Mouse (Mus musculus) forebrain, embryonic 10.5 days (tissue): ENCODE data around the gene Vps72. TPM values are rescaled to one million over a fixed set of nuclear protein-coding genes. Genes with fewer than 3 reads are reported as not detected.
"Not testable (repeated sequence)": the region's sequence is repeated elsewhere in the genome, so short reads cannot be mapped to it uniquely, and the experiment has no call there.

ENCODE experiments used
- DNase-seq: peaks from one replicate; pipeline ENCODE4 v3.0.0-alpha.2; 2017; ENCODE audit warnings: low spot score; ENCODE audit errors: extremely low spot score
- H3K27ac ChIP-seq: fragments of 300-500 bp; sonication (generic); 2 replicates; pipeline ENCODE4 v1.5.1; 2016; ENCODE audit warnings: mild to moderate bottlenecking
- H3K27me3 ChIP-seq: fragments of 300-500 bp; sonication (generic); 2 replicates; pipeline ENCODE4 v1.6.1; 2016; ENCODE audit warnings: mild to moderate bottlenecking; ENCODE audit not compliant: poor library complexity, severe bottlenecking
- H3K36me3 ChIP-seq: fragments of 300-500 bp; sonication (generic); replicated peaks from 2 replicates; pipeline ENCODE4 v1.6.1; 2016; ENCODE audit warnings: mild to moderate bottlenecking, moderate library complexity
- H3K4me1 ChIP-seq: fragments of 300-500 bp; sonication (generic); 2 replicates; pipeline ENCODE4 v1.6.1; 2016
- H3K4me3 ChIP-seq: fragments of 300-500 bp; sonication (generic); 2 replicates; pipeline ENCODE4 v1.5.1; 2016; ENCODE audit warnings: mild to moderate bottlenecking, moderate library complexity
- H3K9me3 ChIP-seq: fragments of 300-500 bp; sonication (generic); 2 replicates; pipeline ENCODE4 v1.6.1; 2016; ENCODE audit warnings: mild to moderate bottlenecking, moderate library complexity
- WGBS: fragments of 180-500 bp; shearing (Covaris S2); methylation state at CpG from one replicate; pipeline ENCODE4 v1.1.7; 2016; 5-methylcytosine and 5-hydroxymethylcytosine counted together
- polyA plus RNA-seq: library from polyadenylated mRNA; unstranded; fragments of >200 nt; fragmentation: Nextera tagmentation; extraction: Ambion mirVana; gene quantifications from 2 replicates; pipeline ENCODE4 v1.2.1, GENCODE M21; 2016

Vps72 gene
- polyA plus RNA-seq, 1 experiment from 2014 or later, result 275 TPM

- WGBS, result 80% methylated on average over 2 of the region's 2 CpGs
- no peak overlapping the region for H3K27ac ChIP-seq
These were observed 2.9 kb upstream of the Vps72 start for GRCm38 (mm10) chr3:95107898-95108297.

GRCm38 (mm10) chr3:95112760-95113159 lies 1.9 kb downstream of the Vps72 start:
- WGBS, result 96% methylated on average over 1 of the region's 1 CpGs
- H3K36me3 ChIP-seq, result peaks cover 42% of the 10 kb centered on the region
- H3K4me3 ChIP-seq, result peak overlapping the region; percentile 72
- H3K9me3 ChIP-seq, result no peaks in the 10 kb centered on the region
- no peak for DNase-seq
- peaks cover 15% of the 10 kb centered on the region for H3K4me1 ChIP-seq
- H3K27ac ChIP-seq, result no peak overlapping the region
- H3K27me3 ChIP-seq, result no peaks in the 10 kb centered on the region

More at GRCm38 (mm10) chr3:95107898-95108297, 2.9 kb upstream of the Vps72 start:
- peaks cover 31% of the 10 kb centered on the region for H3K4me1 ChIP-seq
- H3K9me3 ChIP-seq, result no peaks in the 10 kb centered on the region
- no peak for DNase-seq
- peaks cover 11% of the 10 kb centered on the region for H3K36me3 ChIP-seq
- no peaks in the 10 kb centered on the region for H3K27me3 ChIP-seq
- no peak overlapping the region for H3K4me3 ChIP-seq

- H3K36me3 ChIP-seq, result peaks cover 92% of the 10 kb centered on the region
- no peaks in the 10 kb centered on the region for H3K9me3 ChIP-seq
- 92% methylated on average over 2 of the region's 2 CpGs for WGBS
- H3K27me3 ChIP-seq, result no peaks in the 10 kb centered on the region
- peaks cover 1% of the 10 kb centered on the region for H3K4me1 ChIP-seq
- no peak overlapping the region for H3K27ac ChIP-seq
- DNase-seq, result no peak
- no peak overlapping the region for H3K4me3 ChIP-seq
These were observed 6.9 kb downstream of the Vps72 start for GRCm38 (mm10) chr3:95117751-95118150.

GRCm38 (mm10) chr3:95121580-95121979 lies 10.8 kb downstream of the Vps72 start:
- no peak for DNase-seq
- H3K36me3 ChIP-seq, result peaks cover 71% of the 10 kb centered on the region
- no peak overlapping the region for H3K4me3 ChIP-seq
- no peak overlapping the region for H3K27ac ChIP-seq
- 0 out of 2 replicates have a peak, but pooled peaks cover 4% of the 10 kb centered on the region for H3K4me1 ChIP-seq
- H3K9me3 ChIP-seq, result no peaks in the 10 kb centered on the region
- no peaks in the 10 kb centered on the region for H3K27me3 ChIP-seq
- 94% methylated on average over 6 of the region's 6 CpGs for WGBS

GRCm38 (mm10) chr3:95124246-95124645 lies 13.4 kb downstream of the Vps72 start, which contains the start of gene Tmod4:
Tmod4 (plus strand) TSS chr3:95124476.
- Histone ChIP-seq H3K27me3 (no peaks in the 10 kb centered on the region), H3K4me1 (0 out of 2 replicates have a peak, but pooled peaks cover 7% of the 10 kb centered on the region), H3K4me3 (no peak within 1 kb of the TSS), H3K9me3 (no peaks in the 10 kb centered on the region), H3K27ac (no peak within 1 kb of the TSS), H3K36me3 (peaks cover 61% of the 10 kb centered on the region)
- DNase-seq, result no peak
- WGBS, result 75% methylated on average over 6 of the region's 6 CpGs

GRCm38 (mm10) chr3:95124972-95125371 lies 14.2 kb downstream of the Vps72 start:
- Histone ChIP-seq H3K36me3 (peaks cover 61% of the 10 kb centered on the region), H3K4me1 (0 out of 2 replicates have a peak, but pooled peaks cover 7% of the 10 kb centered on the region), H3K27me3 (no peaks in the 10 kb centered on the region), H3K4me3 (no peak overlapping the region), H3K27ac (no peak overlapping the region), H3K9me3 (no peaks in the 10 kb centered on the region)
- DNase-seq, result no peak
- 61% methylated on average over 5 of the region's 5 CpGs for WGBS

- Histone ChIP-seq H3K4me1 (peaks cover 17% of the 10 kb centered on the region), H3K27me3 (no peaks in the 10 kb centered on the region), H3K36me3 (peaks cover 50% of the 10 kb centered on the region), H3K9me3 (no peaks in the 10 kb centered on the region), H3K4me3 (no peak overlapping the region), H3K27ac (0 out of 2 replicates have a peak overlapping the region, but pooled peaks have one; percentile 4)
- no peak for DNase-seq
- 61% methylated on average over 6 of the region's 6 CpGs for WGBS
These were observed 18.4 kb downstream of the Vps72 start for GRCm38 (mm10) chr3:95129226-95129651.

- H3K36me3 ChIP-seq, result peaks cover 50% of the 10 kb centered on the region
- H3K9me3 ChIP-seq, result no peaks in the 10 kb centered on the region
- H3K27ac ChIP-seq, result no peak overlapping the region
- no peak for DNase-seq
- WGBS, result 87% methylated on average over 5 of the region's 5 CpGs
- peaks cover 17% of the 10 kb centered on the region for H3K4me1 ChIP-seq
- H3K27me3 ChIP-seq, result no peaks in the 10 kb centered on the region
- no peak overlapping the region for H3K4me3 ChIP-seq
These were observed 19.3 kb downstream of the Vps72 start for GRCm38 (mm10) chr3:95130081-95130480.

- Histone ChIP-seq H3K4me3 (peak overlapping the region; percentile 78; the same call in 1 of the 2 replicates), H3K4me1 (peaks cover 28% of the 10 kb centered on the region), H3K36me3 (peaks cover 46% of the 10 kb centered on the region)
- H3K9me3 ChIP-seq, H3K27ac ChIP-seq, DNase-seq, H3K27me3 ChIP-seq: not testable (repeated sequence)
- WGBS, result 85% methylated on average over 2 of the region's 2 CpGs
These were observed 21.6 kb downstream of the Vps72 start for GRCm38 (mm10) chr3:95132389-95132788.

GRCm38 (mm10) chr3:95133176-95133575 lies 22.4 kb downstream of the Vps72 start:
- H3K4me3 ChIP-seq, result peak overlapping the region; percentile 78
- H3K27ac ChIP-seq, result peak overlapping the region; percentile 89
- 64% methylated on average over 11 of the region's 11 CpGs for WGBS
- H3K9me3 ChIP-seq, result no peaks in the 10 kb centered on the region
- DNase-seq, result no peak
- H3K36me3 ChIP-seq, result peaks cover 43% of the 10 kb centered on the region
- no peaks in the 10 kb centered on the region for H3K27me3 ChIP-seq
- H3K4me1 ChIP-seq, result peaks cover 31% of the 10 kb centered on the region

GRCm38 (mm10) chr3:95133680-95134101 lies 22.9 kb downstream of the Vps72 start, which contains the start of the genes Scnm1 and Lysmd1:
Scnm1 (minus strand) TSS chr3:95134011.
Lysmd1 (plus strand) TSS chr3:95134088.
- Histone ChIP-seq H3K4me1 (peaks cover 31% of the 10 kb centered on the region), H3K9me3 (no peaks in the 10 kb centered on the region), H3K27me3 (no peaks in the 10 kb centered on the region), H3K36me3 (peaks cover 38% of the 10 kb centered on the region), H3K27ac (peak within 1 kb of the TSS; percentile 89), H3K4me3 (peak within 1 kb of the TSS; percentile 78)
- peak; percentile 90 for DNase-seq
- 0% methylated on average over 20 of the region's 20 CpGs for WGBS

- not testable (repeated sequence) for H3K27me3 ChIP-seq, H3K27ac ChIP-seq, DNase-seq, H3K9me3 ChIP-seq
- peaks cover 34% of the 10 kb centered on the region for H3K36me3 ChIP-seq
- peaks cover 29% of the 10 kb centered on the region for H3K4me1 ChIP-seq
- no CpG with 5 or more reads among the region's 12 CpGs for WGBS
- peak overlapping the region; percentile 78 for H3K4me3 ChIP-seq
These were observed 23.3 kb downstream of the Vps72 start for GRCm38 (mm10) chr3:95134133-95134532.

- DNase-seq, result no peak
- Histone ChIP-seq H3K9me3 (no peaks in the 10 kb centered on the region), H3K4me1 (peaks cover 28% of the 10 kb centered on the region), H3K36me3 (peaks cover 32% of the 10 kb centered on the region), H3K4me3 (peak overlapping the region; percentile 47), H3K27ac (no peak overlapping the region), H3K27me3 (no peaks in the 10 kb centered on the region)
- WGBS, result 40% methylated on average over 6 of the region's 6 CpGs
These were observed 24.2 kb downstream of the Vps72 start for GRCm38 (mm10) chr3:95135023-95135422.
